Mouse (Mus musculus) frontal cortex, postnatal 36 days (tissue): ENCODE data around the gene Myh9.
A peak's percentile ranks its signal among the peaks of the same experiment; 100 is the strongest.

ENCODE experiments used
- DNase-seq, 2 experiments: peaks; one replicate each; pipeline ENCODE4 v3.0.0; 2022; ENCODE audit warnings: low spot score in 2 of 2

Gene Myh9

DNA sequence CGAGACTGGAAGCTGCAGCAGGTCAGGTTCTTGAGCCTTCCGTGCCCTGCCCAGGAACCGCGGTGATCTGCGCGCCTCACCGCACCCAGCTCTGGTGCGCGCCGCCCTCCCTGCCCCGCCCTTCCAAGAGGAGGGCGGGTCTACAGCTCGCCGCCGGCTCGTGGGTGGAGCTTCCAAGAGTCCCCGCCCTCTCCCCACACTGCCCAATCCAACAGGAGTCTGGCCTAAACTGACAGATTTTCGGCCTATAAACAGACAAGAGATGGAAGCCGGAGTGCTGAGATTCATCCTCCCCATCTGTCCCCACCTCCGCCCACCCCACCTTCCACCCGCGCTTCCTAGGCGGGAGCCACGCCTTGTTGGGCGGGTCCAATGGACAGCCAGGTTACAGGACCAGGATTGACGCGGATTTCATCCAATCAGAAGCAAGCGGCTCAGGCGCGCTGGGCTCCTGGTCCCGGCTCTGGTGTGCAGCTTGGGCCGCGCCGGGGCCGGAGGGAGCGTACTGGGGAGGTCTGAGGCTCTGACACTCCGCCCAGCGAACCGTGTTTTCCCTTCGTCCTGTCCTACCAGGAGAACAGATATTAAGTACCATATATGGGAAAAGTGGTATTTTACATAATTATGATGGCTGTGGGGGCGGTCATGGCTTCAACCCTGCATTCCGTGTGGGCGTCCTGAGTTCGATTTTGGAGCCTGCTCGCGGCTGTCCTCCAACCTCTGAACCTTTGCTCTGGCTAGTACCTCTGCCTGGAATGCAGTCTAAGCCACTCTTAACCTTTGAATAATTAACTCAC, at the start of gene Myh9:
Gene Myh9 (minus strand): TSS at position 129 of the 797 bp plus-strand sequence.
- DNase-seq = peak; percentile 99 to 100

DNA sequence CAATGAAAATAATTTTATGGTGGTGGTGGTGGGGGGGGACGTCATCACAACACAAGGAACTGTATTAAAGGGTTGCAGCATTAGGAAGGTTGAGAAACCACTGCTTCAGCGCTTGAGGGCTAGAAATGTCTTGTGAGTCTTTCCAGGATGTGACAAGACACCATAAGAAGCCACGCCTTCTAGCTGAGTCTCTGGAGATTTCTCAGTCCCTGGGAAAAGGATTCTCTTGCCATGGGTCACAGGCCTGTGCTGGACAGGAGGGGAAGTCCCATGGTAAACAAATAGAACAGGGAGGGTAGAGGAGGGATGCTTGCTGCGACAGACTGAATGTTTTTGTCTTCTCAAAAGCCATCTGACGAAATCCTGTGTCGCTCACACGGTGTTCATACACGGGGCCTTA, 49.8 kb upstream of the Myh9 start:
- no peak for DNase-seq

DNA sequence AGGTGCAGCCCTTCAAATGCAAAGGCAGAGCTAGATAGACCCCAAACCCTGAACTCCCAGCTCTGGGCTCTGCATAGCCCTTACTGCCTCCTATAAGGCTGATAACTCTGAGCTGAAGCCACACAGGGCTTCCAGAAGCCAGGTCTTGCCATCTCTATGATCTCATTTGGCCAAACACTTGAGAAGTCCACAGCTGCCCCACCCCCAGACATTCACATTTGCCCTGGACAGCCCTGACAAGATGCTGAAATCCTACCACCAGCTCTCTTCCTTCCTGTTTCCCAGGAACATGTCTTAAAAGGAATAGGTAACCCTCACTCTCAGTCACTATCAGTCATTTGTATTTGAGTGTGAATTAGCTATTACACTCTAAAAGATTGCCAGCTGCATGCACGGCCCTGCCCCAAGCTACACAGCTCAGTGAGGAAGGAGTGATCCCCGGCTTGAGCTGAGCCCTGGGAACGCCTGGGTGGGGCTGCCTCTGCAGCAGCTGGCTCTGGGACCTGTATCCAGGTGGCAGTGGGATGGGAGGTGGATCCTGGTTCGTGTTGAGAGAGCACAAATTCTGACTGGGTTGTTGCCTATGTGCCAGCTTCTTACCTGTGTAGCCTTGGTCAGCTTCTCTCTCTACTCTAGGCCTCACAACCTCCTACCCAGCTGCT, 47.9 kb upstream of the Myh9 start:
- no peak for DNase-seq

DNA sequence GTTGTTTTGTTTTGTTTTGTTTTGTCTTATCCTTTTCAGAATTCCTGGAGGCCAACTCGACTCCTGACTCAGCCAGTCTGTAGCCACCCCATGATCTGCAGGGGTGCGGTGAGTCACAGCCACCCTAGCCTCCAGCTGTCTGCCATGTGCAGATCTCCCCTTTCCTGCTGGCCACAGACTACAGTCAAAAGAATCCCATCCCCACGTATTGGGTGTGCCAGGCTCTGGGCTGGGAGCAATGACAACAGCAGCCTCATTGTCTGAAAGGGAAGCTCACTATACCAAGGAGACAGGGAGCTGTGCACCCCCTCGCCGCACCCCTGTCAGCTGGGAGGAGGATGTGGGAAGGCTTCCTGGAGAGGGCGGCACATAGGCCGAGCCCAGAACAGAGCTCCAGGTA, 46.3 kb upstream of the Myh9 start:
- DNase-seq = no peak

DNA sequence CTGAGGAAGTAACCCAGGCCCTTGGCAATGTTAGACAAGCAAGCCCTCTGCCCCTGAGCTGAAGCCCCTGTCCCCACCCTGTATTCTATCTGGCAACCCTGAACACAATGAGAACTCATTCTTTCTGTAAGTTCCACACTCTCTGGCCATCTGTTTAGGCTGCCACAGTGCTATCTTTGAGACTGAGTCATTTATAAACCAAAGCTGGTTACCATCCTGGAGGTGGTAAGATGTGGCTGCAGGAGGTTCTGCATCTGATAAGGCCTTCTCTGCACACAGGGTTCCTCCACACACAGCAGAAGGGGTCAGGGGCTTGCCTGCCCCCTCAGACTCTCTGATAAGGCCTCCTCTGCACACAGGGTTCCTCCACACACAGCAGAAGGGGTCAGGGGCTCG, 45.1 kb upstream of the Myh9 start:
- peak in 1 of 2 experiments; percentile 60 for DNase-seq

DNA sequence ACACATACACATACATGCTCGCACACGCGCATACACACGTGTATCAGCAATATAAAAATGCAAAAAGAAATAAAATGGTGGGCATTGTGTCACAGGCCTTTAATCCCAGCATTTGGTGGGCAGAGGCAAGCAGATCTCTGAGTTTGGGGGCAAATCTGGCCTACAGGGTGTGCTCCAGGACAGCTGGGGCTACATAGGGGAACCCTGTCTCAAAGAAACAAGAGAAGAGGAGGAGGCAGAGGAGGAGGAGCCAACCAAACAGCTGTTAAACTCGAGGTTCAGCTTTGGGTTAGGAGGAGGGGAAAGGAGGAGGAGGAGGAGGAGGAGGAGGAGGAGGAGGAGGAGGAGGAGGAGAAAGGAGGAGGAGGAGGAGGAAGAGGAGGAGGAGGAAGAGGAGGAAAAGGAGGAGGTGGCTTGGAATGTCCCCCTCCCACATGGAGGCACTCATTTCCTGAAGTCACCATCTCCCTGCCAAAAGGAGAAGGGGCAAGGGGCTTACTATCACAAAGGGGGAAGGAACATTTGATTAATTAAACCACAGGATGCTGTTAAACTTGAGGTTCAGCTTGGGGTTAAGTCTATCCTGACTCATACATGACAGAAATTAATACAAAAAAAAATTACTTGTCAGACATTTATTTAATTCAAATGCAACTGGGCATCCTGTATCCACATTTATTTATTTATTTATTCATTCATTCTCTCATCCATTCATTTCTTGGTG, 44.6 kb upstream of the Myh9 start:
- DNase-seq = no peak

DNA sequence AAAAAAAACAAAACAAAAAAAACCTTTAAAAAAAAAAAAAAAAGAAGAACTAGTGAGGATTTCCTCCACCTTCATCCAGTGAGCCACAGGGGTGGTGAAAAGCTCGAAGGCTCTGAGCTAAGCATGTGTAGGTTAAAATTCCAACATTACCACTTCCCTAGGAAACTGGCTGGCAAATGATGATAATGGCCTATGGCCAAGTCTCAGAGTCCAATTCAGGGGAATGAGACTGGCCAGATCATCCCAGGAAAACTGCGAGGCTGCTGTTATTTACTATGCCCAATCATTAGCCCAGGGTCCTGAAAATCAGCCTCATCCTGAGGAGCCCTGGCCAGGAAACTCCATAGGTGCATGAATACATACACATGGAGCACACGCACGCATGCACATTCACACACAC, 44.0 kb upstream of the Myh9 start:
- DNase-seq = no peak

DNA sequence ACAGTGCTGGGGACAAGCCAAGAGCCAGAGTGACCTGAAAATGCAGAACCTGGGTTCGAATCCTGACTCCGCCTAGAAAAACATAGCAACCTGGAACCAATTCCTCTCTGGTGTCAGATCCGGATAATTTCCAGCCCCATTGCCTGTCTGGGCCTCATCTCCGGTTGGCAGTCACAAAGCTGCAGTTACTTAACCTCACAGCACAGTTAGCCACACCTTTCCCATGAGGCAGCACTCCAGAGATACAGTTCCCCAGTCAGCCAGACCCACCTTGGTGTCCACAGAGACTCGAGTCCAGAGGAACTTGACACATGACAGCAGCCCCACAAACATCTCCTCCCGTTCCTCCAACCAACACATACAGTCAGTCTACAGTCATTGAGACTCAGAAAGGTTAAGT, 43.2 kb upstream of the Myh9 start:
- DNase-seq = no peak

DNA sequence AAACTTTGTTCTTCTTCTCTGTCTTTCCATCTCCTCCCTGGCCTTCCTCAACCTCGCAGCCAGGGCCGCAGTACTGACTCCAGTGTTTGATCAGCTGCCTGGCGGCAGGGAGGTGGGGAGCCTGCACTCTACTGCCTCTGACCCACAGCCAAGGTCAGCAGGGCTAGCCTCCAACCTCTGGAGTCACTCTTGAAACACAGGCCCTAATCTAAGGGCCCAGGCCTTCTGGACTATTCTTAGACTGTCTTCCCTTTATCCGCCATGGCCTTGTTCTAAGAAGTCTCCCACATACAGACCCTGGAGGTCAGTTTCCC, 41.7 kb upstream of the Myh9 start:
- DNase-seq = no peak

DNA sequence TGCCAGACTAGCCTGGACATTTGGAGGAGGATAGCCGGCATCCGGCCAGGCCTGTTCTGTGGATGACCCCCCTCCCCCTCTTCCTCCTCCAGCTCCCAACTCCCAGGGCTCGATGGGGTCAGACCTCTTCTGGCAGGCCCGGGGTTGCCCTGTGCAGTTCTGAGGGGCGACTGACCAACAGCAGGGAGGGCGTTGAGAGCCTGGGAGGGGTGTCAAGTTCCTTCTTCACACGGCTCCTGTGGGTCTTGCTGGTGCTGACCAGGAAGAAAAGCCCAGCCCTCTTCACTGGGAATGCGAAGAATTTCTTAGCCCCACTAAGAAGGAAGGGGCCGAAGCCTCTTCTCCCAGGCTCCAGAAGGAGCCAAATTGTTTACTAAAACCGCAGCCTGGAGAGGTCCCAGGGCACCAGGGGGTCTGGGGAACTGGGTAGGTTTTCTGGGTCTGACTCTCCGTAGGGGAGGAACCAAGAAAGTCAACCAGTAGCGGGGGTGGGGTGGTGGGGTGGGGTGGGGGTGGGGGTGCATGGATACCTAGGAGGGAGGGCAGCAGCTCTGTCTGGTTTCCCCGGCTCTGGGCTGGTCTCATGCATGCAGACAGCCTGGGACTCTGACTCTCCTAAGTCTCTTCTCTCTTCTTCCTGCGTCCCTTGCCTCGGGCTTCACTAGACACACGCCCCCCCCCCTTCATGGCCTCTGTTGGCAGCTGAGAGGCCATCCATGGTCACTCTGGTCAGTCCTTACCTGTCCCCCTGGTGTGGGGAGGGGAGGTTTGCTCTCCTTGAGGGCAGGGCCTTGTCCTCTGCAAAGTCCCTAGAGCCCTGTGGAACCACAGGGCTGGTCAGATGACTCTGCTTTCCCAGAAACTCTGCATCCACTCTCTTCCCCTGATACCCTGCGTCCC, 41.1 kb upstream of the Myh9 start:
- DNase-seq = no peak

DNA sequence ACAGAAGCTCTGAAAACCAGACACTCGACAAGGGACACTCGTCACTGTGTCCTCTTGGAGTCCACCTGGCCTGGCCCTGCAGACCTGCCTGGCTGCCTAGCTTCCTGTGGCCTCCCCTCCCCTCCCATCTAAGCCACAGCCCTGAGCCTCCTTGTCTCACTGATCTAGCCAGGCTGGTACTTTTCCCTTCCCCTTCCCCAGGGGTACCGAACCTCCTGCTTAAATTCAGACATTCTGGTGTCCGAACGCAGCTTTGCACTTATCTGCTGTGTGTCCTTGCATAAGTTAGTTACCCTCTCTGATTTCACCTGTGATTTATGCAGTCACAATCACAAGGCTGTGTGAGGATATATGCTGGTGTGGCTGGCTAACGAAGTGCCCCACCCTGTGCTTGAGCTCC, 40.3 kb upstream of the Myh9 start:
- DNase-seq = no peak

DNA sequence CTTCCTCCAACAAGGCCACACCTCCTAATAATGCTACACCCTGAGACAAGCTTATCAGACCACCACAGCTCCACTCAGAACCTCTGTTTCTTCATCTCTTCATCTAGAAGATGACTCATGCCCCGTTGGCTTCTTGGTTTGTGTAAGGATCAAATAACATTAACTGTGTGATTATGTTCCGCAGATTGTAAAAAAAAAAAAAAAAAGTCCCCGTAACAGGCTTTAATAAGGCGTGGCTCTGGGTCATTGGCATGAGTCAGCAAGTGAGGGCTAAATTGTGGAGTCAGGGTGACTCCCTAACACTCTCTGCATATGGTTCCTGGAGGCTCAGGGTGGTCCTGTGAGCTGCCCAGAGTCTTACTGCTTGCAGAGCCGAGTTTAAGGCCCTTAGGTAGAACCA, 39.7 kb upstream of the Myh9 start:
- DNase-seq = no peak

DNA sequence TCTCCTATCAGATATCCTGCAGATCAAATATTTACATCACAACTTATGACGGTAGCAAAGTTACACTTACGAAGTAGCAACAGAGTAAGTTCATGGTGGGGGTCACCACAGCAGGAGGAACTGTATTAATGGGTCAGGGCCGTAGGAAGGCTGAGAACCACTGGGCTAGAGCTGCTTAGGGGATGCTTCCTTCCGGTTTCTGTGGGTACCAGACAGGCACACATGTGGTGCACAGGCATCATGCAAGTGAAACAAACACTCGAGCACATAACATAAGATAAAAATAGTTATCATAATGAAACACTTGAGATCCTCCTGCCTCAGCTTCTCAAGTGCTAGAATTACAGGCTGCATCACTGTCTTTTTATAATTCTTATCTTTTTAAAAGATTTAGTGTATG, 38.8 kb upstream of the Myh9 start:
- DNase-seq = no peak

DNA sequence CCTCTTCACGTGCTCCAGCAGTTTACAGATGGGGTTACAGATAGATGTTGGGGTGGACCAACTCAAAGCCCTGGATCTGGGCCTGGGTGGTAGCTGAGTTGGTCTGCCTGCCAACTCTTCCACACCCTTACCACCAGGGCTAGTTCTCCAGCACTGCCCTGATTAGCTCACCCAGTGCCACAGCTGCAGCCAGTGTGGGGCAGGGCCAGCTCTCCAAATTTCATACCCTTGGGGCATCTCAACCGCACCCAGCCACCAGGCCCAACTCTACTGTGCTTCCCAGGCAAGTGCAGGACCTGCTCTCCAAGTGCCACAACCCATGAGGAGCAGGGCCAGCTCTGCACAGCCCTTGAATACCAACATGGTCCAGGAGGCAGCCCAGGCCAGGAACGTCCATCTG, 37.8 kb upstream of the Myh9 start:
- no peak for DNase-seq

DNA sequence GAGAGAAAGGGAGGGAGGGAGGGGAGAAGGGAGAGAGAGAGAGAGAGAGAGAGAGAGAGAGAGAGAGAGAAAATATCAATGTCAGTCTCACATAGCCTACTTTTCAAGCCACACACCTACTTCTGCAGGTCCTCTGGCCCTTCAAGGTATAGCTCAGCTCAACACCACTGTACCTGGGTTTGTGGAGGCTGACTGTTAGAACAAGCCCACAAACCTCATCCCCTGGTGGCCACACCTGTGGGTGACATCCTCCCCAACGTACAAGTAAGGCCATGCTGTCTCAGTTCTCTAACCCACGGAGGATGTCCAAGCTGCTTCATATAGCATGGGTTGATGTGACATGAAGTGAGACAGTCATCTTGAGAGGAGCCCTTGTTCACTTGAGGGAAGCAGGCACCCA, 35.2 kb upstream of the Myh9 start:
- DNase-seq = no peak

DNA sequence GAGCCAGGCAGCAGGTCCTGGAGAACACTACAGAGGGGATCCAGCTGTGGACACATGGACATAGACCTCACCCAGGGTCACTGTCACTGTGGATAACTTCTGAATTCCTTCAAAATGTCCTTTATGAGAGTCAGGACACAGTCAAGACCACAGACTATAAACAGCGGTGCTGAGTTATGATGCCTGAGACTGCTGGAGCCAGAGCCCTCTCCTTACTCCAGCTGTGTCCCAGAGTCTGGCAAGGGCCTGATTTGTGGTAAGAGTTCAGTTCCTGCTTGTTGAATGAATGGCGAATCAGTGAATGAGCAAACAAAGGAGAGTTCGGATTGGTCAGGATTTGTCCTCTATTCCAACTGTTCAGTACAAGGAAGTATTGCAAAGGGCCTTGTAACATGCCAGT, 34.7 kb upstream of the Myh9 start:
- DNase-seq = no peak

DNA sequence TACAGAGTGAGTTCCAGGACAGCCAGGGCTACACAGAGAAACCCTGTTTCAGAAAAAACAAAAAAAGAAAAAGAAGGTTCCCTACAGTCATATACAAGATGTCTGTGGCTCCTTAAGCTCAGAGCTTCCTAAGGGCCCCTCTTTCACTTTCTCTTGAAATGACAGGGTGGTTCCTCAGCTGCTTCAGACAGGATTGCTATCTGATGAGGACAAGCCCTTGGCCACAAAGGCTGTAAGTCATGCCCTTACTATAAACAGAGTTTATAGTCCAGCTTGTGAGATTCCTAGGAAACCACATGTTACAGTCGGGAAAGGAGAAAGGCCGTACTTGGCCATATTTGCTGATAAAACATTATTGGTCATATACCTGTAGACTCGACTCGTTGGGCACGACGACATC, 34.0 kb upstream of the Myh9 start:
- no peak for DNase-seq

DNA sequence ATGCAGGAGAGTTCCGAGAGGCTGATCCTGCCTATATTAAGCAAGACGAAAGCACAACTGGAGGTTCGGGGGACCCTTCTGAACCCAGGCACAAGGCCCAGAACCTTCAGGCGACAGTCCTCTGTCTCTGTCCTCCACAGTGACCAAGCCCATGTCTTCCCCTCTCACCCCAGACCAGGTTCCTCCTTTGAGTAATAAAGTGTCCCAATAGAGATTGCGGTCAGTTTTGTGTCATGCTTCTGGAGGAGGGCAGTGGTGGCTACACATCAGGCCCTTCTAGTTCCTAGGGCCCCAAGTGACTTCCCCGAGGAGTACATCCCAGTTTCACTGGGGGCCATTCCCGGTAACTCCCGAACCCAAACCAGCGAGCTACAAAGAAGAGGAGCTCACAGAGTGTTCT, 32.8 kb upstream of the Myh9 start:
- no peak for DNase-seq

DNA sequence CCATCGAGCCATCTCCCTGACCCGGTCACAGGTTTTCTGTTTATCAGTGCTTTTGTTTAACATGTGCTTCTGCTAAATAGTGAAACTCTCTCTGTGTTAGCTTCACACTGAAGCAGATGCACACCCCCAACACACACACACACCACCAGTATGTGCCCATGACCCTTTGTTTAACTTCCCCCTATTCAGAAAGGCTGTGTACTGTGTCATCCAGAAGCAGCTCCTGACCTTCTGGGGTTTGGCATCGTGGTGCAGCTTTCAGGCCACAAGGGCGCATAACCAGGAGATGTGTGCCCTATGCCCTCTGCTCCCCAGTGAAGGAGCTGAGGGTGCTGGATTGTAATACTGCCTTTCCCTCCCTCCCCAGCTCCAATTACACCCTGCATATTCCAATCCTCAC, 32.3 kb upstream of the Myh9 start:
- DNase-seq = no peak

DNA sequence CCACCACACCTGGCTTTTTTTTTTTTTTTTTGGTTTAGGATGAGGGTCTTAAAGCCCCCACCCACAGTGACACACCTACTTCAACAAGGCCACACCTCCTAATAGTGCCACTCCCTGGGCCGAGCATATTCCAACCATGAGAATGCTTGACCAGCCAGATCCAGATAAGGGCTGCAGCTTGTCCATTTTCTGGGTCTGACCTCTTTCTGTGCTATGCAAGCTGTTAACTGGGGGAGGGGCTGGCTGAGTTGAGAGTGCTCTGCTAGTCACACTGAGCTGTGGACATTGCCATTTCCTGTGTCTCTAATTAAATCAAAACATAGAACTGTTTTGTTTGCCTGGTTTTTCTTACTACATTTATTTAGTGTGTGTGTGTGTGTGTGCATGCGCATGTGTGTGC, 31.6 kb upstream of the Myh9 start:
- no peak for DNase-seq

DNA sequence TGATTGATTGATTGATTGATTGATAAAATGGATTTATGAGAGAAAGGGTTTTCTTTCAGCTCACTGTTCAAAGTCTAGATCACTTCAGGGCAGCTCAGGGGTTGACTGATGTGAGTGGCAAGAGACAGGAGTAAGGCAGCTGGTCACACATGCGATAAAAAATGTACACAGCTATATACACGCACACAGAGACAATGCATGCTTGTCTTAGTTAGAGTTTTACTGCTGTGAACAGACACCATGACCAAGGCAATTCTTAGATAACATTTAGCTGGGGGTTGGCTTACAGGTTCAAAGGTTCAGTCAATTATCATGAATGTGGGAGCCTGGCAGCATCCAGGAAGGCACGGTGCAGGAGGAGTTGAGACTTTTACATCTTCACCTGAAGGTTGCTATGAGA, 31.0 kb upstream of the Myh9 start:
- no peak for DNase-seq

DNA sequence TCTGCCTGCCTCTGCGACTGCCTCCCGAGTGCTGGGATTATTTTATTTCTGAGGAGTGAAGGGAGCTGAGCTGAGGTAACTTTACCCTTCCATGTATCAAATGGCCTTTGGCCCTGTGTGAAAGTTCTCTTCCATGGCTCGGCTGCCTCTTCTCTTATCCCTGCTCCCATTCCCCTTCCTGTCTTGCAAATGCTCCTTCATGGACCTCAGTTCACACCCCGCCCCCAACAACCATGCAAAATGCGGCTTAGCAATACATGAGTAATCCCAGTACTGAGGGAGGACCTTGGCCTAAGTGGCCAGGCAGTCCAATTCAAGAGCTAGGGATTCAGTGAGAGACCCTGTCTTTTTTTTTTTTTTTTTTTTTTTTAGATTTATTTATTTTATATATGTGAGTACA, 26.4 kb upstream of the Myh9 start:
- no peak for DNase-seq
